ENCODE assay signal across 8 mouse cellular contexts in genomic region chr8:4404880-4405261, GRCm38 (mm10).
DNase-seq lines count a peak whose midpoint lies in the region; ATAC-seq and TF ChIP-seq lines count a peak whose summit lies in the region.

No protein-coding gene starts in this region.

- no peak for TF ChIP-seq POLR2A in thymus, adult 2 months (IDR thresholded peaks at IDR 0.05; ENCODE audit: control insufficient read depth, extremely low read depth, insufficient read depth, low read length, poor library complexity)

- 12% methylated on average over 16 of the region's 16 CpGs for WGBS in forebrain, embryonic 15.5 days
- 11% methylated on average over 16 of the region's 16 CpGs for WGBS in intestine, embryonic 15.5 days
- WGBS in lung, embryonic 14.5 days, result 8% methylated on average over 16 of the region's 16 CpGs
- 16% methylated on average over 16 of the region's 16 CpGs for WGBS in thymus, adult 2 months

- H3K9ac ChIP-seq in forebrain, embryonic 15.5 days (replicated peaks), result peak overlapping the region; percentile 11
- H3K9ac ChIP-seq in intestine, embryonic 15.5 days, result peak overlapping the region; percentile 26
- H3K9ac ChIP-seq in lung, embryonic 14.5 days, result peak overlapping the region; percentile 47

- no peak for TF ChIP-seq CTCF in left cerebral cortex, adult 2 months (IDR thresholded peaks at IDR 0.05)
- no peak for TF ChIP-seq CTCF in lung, embryonic 14.5 days (IDR thresholded peaks at IDR 0.05; ENCODE audit: low read depth)
- TF ChIP-seq CTCF in thymus, adult 2 months (IDR thresholded peaks at IDR 0.05; ENCODE audit: borderline replicate concordance, control insufficient read depth, extremely low read depth, insufficient read depth, low read length, poor library complexity), result no peak

- intact Hi-C loops in left cerebral cortex, adult 2 months (cut with DNase I), result no loop called here
- intact Hi-C loops in left cerebral cortex, postnatal 36 days (cut with DNase I), result no loop called here

- 0 out of 2 replicates have a peak, but pooled peaks cover 7% of the 10 kb centered on the region for H3K4me1 ChIP-seq in forebrain, embryonic 15.5 days
- H3K4me1 ChIP-seq in intestine, embryonic 15.5 days (replicated peaks), result no peaks in the 10 kb centered on the region
- H3K4me1 ChIP-seq in lung, embryonic 14.5 days (ENCODE audit: insufficient read depth), result 0 out of 2 replicates have a peak, but pooled peaks cover 6% of the 10 kb centered on the region
- H3K4me1 ChIP-seq in thymus, adult 2 months (replicated peaks; ENCODE audit: control insufficient read depth, insufficient read depth, low read length), result no peaks in the 10 kb centered on the region

- no peak overlapping the region for H3K27ac ChIP-seq in left cerebral cortex, adult 2 months
- H3K27ac ChIP-seq in forebrain, embryonic 15.5 days (replicated peaks), result no peak overlapping the region
- no peak overlapping the region for H3K27ac ChIP-seq in intestine, embryonic 15.5 days
- peak overlapping the region; percentile 65 for H3K27ac ChIP-seq in lung, embryonic 14.5 days (ENCODE audit: low read depth)
- no peak overlapping the region for H3K27ac ChIP-seq in thymus, adult 2 months (ENCODE audit: control insufficient read depth, insufficient read depth, low read length)

- no peak for DNase-seq in left cerebral cortex, adult 2 months (ENCODE audit: extremely low spot score in 1 of 2, low spot score in 2 of 2)
- DNase-seq in left cerebral cortex, postnatal 36 days (ENCODE audit: low spot score in 2 of 2), result no peak
- peak; percentile 62 for DNase-seq in lung, embryonic 14.5 days
- peak; percentile 50 for DNase-seq in retina, embryonic 14.5 days (ENCODE audit: low spot score)
- no peak for DNase-seq in thymus, adult 2 months
- no peak for DNase-seq in frontal cortex, postnatal 14 days (ENCODE audit: low spot score in 2 of 2)

- peak overlapping the region; percentile 40 for H3K4me3 ChIP-seq in left cerebral cortex, adult 2 months
- H3K4me3 ChIP-seq in forebrain, embryonic 15.5 days, result peak overlapping the region; percentile 31
- peak overlapping the region; percentile 36 for H3K4me3 ChIP-seq in intestine, embryonic 15.5 days (replicated peaks)
- H3K4me3 ChIP-seq in lung, embryonic 14.5 days (ENCODE audit: low read depth, low read length), result peak overlapping the region; percentile 34
- no peak overlapping the region for H3K4me3 ChIP-seq in thymus, adult 2 months (ENCODE audit: control insufficient read depth, insufficient read depth, low read length)

- ATAC-seq in forebrain, embryonic 15.5 days (replicated peaks), result peak; percentile 59; the same call in 1 of the 2 replicates
- peak; percentile 70 for ATAC-seq in intestine, embryonic 15.5 days
- peak; percentile 88 for ATAC-seq in lung, embryonic 14.5 days (ENCODE audit: insufficient read depth)

- no peaks in the 10 kb centered on the region for H3K9me3 ChIP-seq in forebrain, embryonic 15.5 days
- no peaks in the 10 kb centered on the region for H3K9me3 ChIP-seq in intestine, embryonic 15.5 days
- H3K9me3 ChIP-seq in lung, embryonic 14.5 days (ENCODE audit: low read depth, low read length), result no peaks in the 10 kb centered on the region

- H3K4me2 ChIP-seq in forebrain, embryonic 15.5 days (replicated peaks), result peak overlapping the region; percentile 44
- H3K4me2 ChIP-seq in intestine, embryonic 15.5 days (replicated peaks), result peak overlapping the region; percentile 61
- H3K4me2 ChIP-seq in lung, embryonic 14.5 days, result peak overlapping the region; percentile 67

- no peaks in the 10 kb centered on the region for H3K36me3 ChIP-seq in forebrain, embryonic 15.5 days
- H3K36me3 ChIP-seq in intestine, embryonic 15.5 days, result no peaks in the 10 kb centered on the region
- no peaks in the 10 kb centered on the region for H3K36me3 ChIP-seq in lung, embryonic 14.5 days (ENCODE audit: insufficient read depth)
- H3K36me3 ChIP-seq in thymus, adult 2 months (ENCODE audit: control insufficient read depth, insufficient read depth, low read length), result no peaks in the 10 kb centered on the region

- no peaks in the 10 kb centered on the region for H3K27me3 ChIP-seq in forebrain, embryonic 15.5 days
- no peaks in the 10 kb centered on the region for H3K27me3 ChIP-seq in intestine, embryonic 15.5 days (replicated peaks)
- H3K27me3 ChIP-seq in lung, embryonic 14.5 days (ENCODE audit: insufficient read depth, low read length), result no peaks in the 10 kb centered on the region
- no peaks in the 10 kb centered on the region for H3K27me3 ChIP-seq in thymus, adult 2 months (ENCODE audit: control insufficient read depth, insufficient read depth, low read length)

Comparison
In these comparisons a context has a peak if more than half of its experiments do, and no peak if none do; other contexts are left out.
1. DNase-seq: peak in lung, embryonic 14.5 days (single experiment) and retina, embryonic 14.5 days (single experiment); none in left cerebral cortex, adult 2 months (0 of 2), left cerebral cortex, postnatal 36 days (0 of 2), thymus, adult 2 months (single experiment) and frontal cortex, postnatal 14 days (0 of 2).
2. Peak in every context shown above with its lines, with median percentiles within 50 percentile points of each other: ATAC-seq, H3K4me2 ChIP-seq and H3K9ac ChIP-seq.